Mouse (Mus musculus) regulatory T cell (primary cell): ENCODE measurements around the gene Nmnat1.
"Not testable (repeated sequence)": the region's sequence is repeated elsewhere in the genome, so short reads cannot be mapped to it uniquely, and the experiment has no call there.

Source experiments
- in situ Hi-C: fragments of 300-600 bp; cut with MboI, MseI; formaldehyde crosslinking; loops from one replicate; pipeline ENCODE4 v1.15.1; 2025; ENCODE audit warnings: high pct_unique_total_duplicates

Nmnat1 gene

DNA sequence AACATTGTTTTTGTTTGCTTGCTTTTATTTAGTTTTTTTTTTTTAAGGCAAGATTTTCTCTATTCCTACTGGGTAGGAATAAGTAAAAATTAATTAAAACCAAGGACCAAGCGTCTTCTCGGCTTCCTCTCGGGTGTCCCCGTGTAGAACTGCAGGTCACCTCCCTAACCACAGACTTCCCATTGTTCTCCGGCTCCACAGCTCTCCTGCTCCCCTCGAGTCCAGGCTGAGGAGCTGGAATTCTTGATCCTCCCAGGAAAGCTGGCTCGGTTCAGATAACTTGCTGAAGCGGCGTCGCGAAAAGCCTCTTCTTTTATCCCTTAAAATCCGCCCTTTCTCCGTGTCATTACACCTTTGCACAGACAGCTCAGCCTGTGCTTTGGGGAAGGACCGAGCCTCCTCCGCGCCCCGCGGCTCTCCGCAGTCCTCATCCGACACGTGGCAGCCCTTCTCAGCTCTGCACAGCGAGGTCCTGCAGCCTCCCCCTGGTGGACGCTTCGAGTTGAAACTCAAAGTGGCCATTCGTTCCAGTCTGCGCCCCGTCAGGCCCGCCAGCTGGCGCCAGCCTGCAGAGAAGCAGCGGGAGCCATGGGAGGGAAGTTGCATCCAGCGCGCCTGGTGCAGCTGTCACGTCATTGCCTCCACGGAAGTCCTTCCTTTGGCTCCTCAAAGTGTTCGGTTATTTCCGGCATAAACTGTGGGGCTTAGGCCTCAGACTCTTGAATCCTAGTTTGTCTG is 39.9 kb downstream of the Nmnat1 start:
- in situ Hi-C loops, result no loop called here

DNA sequence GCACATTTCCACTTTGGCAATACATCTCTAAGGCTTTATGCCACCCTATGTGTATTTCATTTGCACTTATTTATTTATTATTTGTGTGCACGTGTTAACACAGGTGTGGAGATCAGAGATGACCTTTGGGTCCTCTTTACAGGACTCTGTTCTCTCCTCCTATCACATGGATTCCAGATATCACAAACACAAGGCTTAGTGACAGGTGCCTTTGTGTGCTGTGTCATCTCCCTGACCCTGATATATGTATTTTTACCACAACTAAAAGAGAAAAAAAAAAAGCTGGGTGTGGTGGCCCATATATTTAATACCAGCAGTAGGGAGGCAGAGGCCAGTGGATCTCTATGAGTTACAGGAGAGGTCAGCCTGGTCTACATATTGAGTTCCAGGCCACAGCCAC is 40.5 kb downstream of the Nmnat1 start:
- in situ Hi-C loops, result no loop called here

DNA sequence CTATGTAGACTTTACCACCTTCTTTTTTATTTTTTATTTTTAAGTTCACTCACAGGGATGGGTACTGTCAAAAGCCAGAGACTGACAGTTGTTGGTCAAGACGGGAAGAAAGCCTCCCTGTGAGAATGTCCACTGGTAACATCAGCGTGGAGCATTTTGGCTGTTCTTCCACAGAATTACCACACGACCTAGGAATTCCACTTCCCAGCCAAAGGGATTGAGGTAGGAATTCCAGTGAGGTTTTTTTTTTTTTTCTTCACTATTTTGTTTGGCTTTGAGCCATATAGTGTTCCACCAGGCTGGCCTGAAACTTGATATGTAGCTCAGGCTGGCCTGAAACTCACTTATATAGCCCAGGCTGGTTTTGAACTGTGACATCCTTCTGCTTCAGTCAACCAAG is 42.6 kb downstream of the Nmnat1 start:
- in situ Hi-C loops, result no loop called here

DNA sequence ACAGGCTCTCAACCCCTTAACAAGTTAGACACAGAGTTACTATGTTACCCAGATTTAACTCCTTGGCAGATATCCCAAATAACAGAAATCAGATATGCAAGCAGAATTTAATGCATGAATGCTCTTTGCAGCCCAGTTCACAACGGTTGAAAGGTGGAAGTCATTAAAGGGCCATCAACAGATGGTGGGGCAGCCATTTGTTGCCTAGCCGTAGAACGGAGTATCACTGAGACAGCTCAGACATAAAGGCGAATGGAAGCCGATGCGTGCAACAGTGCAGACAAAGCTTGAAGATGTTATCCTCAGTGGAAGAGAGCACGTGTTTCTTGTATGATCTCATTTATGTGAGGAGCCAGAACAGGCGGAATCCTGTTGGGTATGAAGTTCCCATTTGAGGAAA is 44.4 kb downstream of the Nmnat1 start:
- in situ Hi-C loops, result no loop called here

DNA sequence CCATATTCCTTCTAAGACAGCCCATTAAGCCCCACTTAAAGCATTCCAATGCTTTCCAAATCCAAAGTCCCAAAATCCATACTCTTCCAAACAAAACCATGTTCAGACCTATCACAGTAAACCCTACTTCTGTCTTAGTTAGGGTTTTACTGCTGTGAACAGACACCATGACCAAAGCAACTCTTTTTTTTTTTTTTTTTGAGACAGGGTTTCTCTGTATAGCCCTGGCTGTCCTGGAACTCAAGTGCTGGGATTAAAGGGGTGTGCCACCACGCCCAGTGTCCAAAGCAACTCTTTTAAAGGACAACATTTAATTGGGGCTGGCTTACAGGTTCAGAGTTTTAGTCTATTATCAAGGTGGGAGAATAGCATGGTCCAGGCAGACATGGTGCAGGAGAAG is 53.1 kb downstream of the Nmnat1 start:
- in situ Hi-C loops, result not testable (repeated sequence)

DNA sequence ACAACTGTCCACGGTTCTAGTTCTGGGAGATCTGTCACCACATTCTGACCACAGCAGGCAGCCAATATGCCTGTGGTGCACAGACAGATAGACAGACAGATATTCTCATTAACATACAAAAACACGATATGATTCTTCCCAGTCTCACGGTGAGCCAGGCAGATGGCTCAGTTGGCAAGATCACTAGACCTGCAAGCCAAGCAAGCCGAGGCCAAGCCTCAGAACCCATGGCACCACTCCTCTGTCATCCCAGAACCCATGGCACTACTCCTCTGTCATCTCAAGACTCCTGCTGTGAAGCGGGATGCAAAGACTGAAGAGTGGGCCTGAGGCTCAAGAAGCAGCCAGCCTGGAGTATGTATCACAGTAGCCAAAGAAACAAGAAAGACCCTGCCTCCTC is 55.4 kb downstream of the Nmnat1 start:
- in situ Hi-C loops, result no loop called here

DNA sequence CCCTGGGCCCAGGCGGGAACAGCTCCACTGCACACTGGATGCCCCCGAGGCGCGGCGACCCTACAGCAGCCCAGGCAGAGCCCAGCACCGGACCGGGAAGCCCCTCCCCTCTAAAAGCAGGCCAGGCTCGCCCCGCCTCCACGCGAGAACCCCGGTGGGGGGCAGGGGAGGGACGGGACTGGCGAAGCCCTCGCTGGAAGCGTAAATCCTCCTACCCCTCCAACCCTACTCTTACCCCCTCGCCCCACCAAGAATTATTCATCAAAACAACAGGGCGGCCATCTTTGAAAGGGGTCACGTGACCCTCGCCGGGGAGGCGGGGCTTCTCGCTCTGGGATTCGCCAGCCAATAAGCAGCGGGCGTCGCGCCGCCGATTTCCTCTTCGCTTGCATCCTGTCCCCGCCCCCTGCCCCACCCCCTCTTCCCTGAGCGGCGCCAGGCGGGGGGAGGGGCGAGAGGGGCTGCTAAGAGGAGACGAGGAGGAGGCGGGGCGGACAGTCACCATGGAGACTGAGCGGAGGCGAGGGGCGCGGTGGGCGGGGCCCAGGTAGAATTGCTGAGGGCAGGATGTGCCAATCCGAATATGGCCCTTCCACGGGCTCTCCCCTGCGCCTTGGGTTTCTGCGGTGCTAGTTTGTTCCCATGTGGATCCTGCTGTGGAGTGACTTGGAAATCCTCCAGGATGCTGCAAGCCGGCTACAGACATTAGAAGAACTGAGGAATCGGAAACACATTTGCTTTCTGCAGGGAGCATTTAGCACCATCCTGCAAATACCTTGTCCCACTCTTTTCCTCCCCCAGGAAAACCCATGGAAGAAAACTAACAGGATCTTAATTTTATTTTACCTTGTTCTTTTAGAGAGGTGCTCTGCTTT is 58.4 kb downstream of the Nmnat1 start, which contains the start of gene Ube4b:
TSS of gene Ube4b (minus strand) at position 425 of the 875 bp plus-strand sequence.
- in situ Hi-C loops, result no loop called here

DNA sequence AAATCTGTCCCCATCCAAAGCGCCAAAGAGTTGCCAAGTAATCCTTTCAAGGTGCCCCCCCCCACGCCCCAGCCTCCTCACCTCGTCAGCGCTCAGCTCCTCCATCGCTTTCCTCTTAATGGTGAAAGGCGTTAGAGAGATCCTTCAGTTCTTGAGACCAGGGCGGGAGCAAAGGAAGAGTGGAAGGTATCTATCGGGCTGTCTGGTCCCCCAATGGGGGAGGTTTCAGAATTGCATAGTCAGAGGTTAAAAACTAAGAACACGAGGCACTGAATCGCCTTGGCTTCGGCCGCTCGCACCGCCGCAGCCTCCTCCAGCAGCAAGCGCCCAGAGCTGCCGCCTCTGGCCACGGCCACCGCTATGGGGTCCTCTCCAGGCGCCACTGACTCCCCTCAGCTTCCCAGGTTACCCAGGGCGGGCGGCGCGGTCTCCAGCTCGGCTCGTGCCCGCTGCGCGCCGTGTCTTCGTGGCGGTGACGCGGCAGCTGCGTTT is 59.2 kb downstream of the Nmnat1 start:
- in situ Hi-C loops, result no loop called here

DNA sequence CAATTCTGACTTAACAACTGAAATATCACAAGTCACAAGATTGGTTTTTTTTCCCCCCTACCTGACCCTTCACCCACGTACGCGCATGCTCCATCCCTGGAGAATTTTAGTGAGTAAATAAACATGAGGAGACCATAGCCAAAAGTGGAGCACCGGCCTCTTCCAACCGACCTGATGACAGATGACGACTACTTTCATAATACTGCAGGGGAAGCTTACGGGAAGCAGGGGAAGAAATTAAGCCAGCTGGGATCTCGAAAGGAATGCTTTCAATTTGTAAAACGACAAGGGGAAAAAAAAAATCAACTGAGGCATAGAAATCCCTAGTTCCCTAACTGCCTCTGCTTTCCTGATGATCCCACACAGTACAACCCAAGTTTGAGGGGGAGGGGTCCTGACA is 60.2 kb downstream of the Nmnat1 start:
- in situ Hi-C loops, result no loop called here

DNA sequence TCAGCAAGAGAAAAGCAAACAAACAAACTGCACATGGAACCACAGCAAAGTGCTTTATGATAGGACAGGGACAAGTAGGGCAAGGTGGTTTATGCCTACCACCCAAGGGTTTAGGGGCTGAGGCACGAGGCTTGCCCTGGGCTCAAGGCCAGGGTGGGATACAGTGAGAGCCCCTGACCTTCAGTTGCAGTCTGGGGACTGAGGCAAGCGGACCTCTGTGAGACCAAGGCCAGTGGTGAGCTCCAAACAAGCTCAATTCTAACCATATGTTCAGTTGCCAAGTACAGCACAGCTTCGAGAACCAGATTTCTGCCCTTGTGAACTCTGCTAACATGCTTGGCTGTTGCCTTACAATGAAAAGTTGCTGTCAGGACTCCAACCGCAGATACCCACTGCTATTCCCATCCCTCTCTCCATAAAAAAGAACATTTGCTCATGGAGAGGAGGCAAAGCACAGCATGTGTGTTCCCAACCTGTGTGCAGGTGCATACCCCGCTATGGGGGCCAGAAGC is 67.1 kb downstream of the Nmnat1 start:
- in situ Hi-C loops, result no loop called here
